Mouse (Mus musculus): ENCODE measurements at regions not wholly inside any gene's neighbourhood (a gene's known extent, or its start where the extent isn't known, plus 50 kb on each side); places are given as distances from the start of the nearest gene placed in this dataset.

DNA sequence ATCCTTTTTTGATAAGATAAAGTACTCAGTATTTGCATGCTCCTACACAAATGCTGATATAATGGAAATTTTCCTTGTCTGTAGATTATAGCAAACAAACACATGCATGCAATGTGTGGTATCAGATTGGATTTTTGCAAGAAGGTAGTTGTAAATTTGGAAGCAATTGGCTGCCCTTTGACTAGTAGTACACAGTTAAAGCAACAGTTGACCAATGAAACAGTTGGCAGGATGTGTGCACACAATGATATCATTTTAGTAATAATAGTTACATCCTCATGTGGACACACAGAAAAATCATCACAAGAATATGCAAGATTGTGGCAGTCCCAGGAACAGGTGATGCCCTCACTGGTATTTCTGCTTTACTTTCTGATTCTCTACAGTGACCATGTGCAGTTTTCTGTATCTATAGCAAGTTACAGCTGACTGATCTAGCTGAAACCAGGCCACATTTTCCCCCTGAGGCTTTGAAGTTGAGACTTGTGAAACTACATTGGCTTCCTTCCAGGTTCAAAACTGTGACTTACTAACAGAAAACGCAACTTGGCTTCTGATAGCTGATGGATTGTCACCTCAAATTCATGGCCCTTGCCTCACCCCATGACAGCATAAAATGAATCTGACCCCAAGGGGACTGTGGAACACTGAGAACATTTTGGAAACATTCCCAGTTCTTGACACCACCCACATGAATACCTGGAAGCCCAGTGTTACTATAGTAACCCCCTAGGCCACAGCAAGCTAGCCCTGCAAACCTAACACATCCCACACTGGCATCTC lies 136.3 kb upstream of the Gm37988 start:
- 12% methylated on average over 1 of the region's 1 CpGs for WGBS
- no peak overlapping the region for H3K4me3 ChIP-seq (ENCODE audit: insufficient read depth, low read depth, low read length)
- DNase-seq = peak; percentile 78
- peak overlapping the region; percentile 50; the same call in 1 of the 2 replicates for H3K27ac ChIP-seq (ENCODE audit: insufficient read depth, low read depth, low read length)
- H3K4me1 ChIP-seq (ENCODE audit: control insufficient read depth, insufficient read depth, low read length) = peaks cover 6% of the 10 kb centered on the region; the same call in 1 of the 2 replicates
- no peaks in the 10 kb centered on the region for H3K27me3 ChIP-seq (replicated peaks; ENCODE audit: control insufficient read depth, insufficient read depth, low read length)
- H3K36me3 ChIP-seq (ENCODE audit: control insufficient read depth, insufficient read depth, low read length) = no peaks in the 10 kb centered on the region
- TF ChIP-seq CTCF (conservative IDR thresholded peaks at IDR 0.05; ENCODE audit: insufficient read depth, insufficient read length, low read depth, low read length) = no peak
- no peak for TF ChIP-seq POLR2A (IDR thresholded peaks at IDR 0.05; ENCODE audit: low read depth, low read length)

GRCm38 (mm10) chr1:4672344-4672743 lies 135.3 kb upstream of the Gm37988 start:
- peaks cover 6% of the 10 kb centered on the region; the same call in 1 of the 2 replicates for H3K4me1 ChIP-seq (ENCODE audit: control insufficient read depth, insufficient read depth, low read length)
- H3K36me3 ChIP-seq (ENCODE audit: control insufficient read depth, insufficient read depth, low read length) = no peaks in the 10 kb centered on the region
- TF ChIP-seq POLR2A (IDR thresholded peaks at IDR 0.05; ENCODE audit: low read depth, low read length) (no peak), CTCF (conservative IDR thresholded peaks at IDR 0.05; ENCODE audit: insufficient read depth, insufficient read length, low read depth, low read length) (no peak)
- DNase-seq = peak; percentile 38
- H3K27me3 ChIP-seq (replicated peaks; ENCODE audit: control insufficient read depth, insufficient read depth, low read length) = no peaks in the 10 kb centered on the region
- WGBS = 23% methylated on average over 4 of the region's 4 CpGs
- peak overlapping the region; percentile 22; the same call in 1 of the 2 replicates for H3K27ac ChIP-seq (ENCODE audit: insufficient read depth, low read depth, low read length)
- no peak overlapping the region for H3K4me3 ChIP-seq (ENCODE audit: insufficient read depth, low read depth, low read length)

DNA sequence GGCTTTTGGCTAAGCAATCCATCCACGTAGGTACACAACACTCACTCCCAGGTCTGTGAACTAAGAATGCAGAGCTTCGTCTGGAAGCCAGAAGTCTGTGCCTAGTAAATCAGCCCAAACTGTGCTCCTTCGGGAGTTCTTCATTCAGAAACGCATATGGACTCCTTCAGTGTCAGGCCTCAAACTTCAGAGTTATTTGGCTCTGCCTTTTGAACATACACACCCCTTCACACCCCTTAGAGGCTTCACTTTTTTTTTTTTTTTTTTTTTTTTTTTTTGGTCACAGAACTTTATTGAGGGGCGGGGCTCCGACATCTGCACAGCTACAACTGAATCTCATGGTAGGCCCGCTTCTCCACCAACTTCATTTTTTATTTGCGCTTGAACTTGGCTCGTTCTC lies 120.1 kb upstream of the Gm37988 start:
- no peak for DNase-seq
- Histone ChIP-seq H3K27me3 (replicated peaks; ENCODE audit: control insufficient read depth, insufficient read depth, low read length) (no peaks in the 10 kb centered on the region), H3K4me3 (ENCODE audit: insufficient read depth, low read depth, low read length) (no peak overlapping the region), H3K27ac (ENCODE audit: insufficient read depth, low read depth, low read length) (no peak overlapping the region), H3K36me3 (ENCODE audit: control insufficient read depth, insufficient read depth, low read length) (no peaks in the 10 kb centered on the region), H3K4me1 (ENCODE audit: control insufficient read depth, insufficient read depth, low read length) (no peaks in the 10 kb centered on the region)
- WGBS = 86% methylated on average over 9 of the region's 9 CpGs
- no peak for TF ChIP-seq POLR2A (IDR thresholded peaks at IDR 0.05; ENCODE audit: low read depth, low read length)
- TF ChIP-seq CTCF (conservative IDR thresholded peaks at IDR 0.05; ENCODE audit: insufficient read depth, insufficient read length, low read depth, low read length) = no peak

- 30% methylated on average over 26 of the region's 26 CpGs for WGBS
- peak; percentile 28 for DNase-seq
- no peaks in the 10 kb centered on the region for H3K27me3 ChIP-seq (replicated peaks; ENCODE audit: control insufficient read depth, insufficient read depth, low read length)
Observed at GRCm38 (mm10) chr1:4689096-4689495, 118.6 kb upstream of the Gm37988 start.

GRCm38 (mm10) chr1:4703316-4703715 lies 104.4 kb upstream of the Gm37988 start:
- H3K4me3 ChIP-seq (ENCODE audit: insufficient read depth, low read depth, low read length) = no peak overlapping the region
- 74% methylated on average over 3 of the region's 3 CpGs for WGBS
- DNase-seq = no peak
- H3K36me3 ChIP-seq (ENCODE audit: control insufficient read depth, insufficient read depth, low read length) = no peaks in the 10 kb centered on the region
- no peaks in the 10 kb centered on the region for H3K27me3 ChIP-seq (replicated peaks; ENCODE audit: control insufficient read depth, insufficient read depth, low read length)
- no peak overlapping the region for H3K27ac ChIP-seq (ENCODE audit: insufficient read depth, low read depth, low read length)
- no peaks in the 10 kb centered on the region for H3K4me1 ChIP-seq (ENCODE audit: control insufficient read depth, insufficient read depth, low read length)
- TF ChIP-seq POLR2A (IDR thresholded peaks at IDR 0.05; ENCODE audit: low read depth, low read length) (no peak), CTCF (conservative IDR thresholded peaks at IDR 0.05; ENCODE audit: insufficient read depth, insufficient read length, low read depth, low read length) (no peak)

More at GRCm38 (mm10) chr1:4689096-4689495, 118.6 kb upstream of the Gm37988 start:
- TF ChIP-seq POLR2A (IDR thresholded peaks at IDR 0.05; ENCODE audit: low read depth, low read length) (no peak), CTCF (conservative IDR thresholded peaks at IDR 0.05; ENCODE audit: insufficient read depth, insufficient read length, low read depth, low read length) (no peak)
- Histone ChIP-seq H3K4me3 (ENCODE audit: insufficient read depth, low read depth, low read length) (no peak overlapping the region), H3K27ac (ENCODE audit: insufficient read depth, low read depth, low read length) (no peak overlapping the region), H3K4me1 (ENCODE audit: control insufficient read depth, insufficient read depth, low read length) (no peaks in the 10 kb centered on the region), H3K36me3 (ENCODE audit: control insufficient read depth, insufficient read depth, low read length) (no peaks in the 10 kb centered on the region)

DNA sequence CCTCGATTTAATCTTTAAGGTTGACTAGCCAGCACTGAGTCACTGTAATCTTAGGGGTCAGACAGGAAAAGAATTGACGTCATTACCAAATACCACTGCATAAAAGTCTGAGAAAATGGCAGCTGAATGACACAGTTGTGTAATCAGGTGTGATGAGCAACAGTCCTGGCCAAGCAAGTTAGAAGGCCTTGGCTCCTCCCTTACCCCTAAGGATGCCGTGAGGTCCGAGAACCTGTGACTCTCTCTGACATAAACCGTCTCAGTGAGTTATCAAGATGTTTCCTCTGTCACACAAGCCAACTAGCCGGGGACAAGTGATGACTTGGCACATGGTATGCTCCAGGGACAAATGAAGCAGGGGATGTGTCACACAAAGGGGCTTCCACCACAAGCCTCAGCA lies 101.5 kb upstream of the Gm37988 start:
- Histone ChIP-seq H3K27me3 (replicated peaks; ENCODE audit: control insufficient read depth, insufficient read depth, low read length) (no peaks in the 10 kb centered on the region), H3K4me3 (ENCODE audit: insufficient read depth, low read depth, low read length) (no peak overlapping the region), H3K4me1 (ENCODE audit: control insufficient read depth, insufficient read depth, low read length) (no peaks in the 10 kb centered on the region), H3K27ac (ENCODE audit: insufficient read depth, low read depth, low read length) (no peak overlapping the region), H3K36me3 (ENCODE audit: control insufficient read depth, insufficient read depth, low read length) (no peaks in the 10 kb centered on the region)
- peak; percentile 8 for DNase-seq
- WGBS = 48% methylated on average over 6 of the region's 6 CpGs
- no peak for TF ChIP-seq POLR2A (IDR thresholded peaks at IDR 0.05; ENCODE audit: low read depth, low read length)
- TF ChIP-seq CTCF (conservative IDR thresholded peaks at IDR 0.05; ENCODE audit: insufficient read depth, insufficient read length, low read depth, low read length) = no peak

DNA sequence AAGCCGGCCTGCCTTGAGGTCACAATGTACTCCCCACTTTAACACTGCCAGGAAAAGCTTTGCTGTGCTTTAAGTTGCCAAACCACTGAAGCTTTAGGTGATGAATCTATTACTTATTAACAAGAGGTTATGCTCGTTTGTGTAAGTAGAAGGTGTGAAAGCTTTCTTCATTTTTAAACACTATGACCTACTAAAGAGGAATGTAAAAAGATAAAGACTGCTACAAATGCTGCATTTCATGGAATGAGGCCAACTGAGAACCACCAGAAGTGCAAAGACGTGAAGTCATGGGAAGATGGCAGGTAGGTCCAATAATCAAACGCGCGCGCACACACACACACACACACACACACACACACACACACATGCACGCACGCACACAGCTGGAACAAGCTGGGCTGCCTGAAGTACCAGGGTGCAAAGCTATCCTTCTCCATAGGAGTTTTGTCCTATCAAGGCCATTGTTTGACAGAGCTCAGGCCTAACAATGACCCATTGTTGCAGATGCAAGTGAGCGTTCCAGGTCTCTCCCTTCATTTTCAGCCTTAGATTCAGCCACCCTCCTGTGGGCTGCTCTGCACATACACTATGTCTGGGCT lies 85.3 kb upstream of the Gm37988 start:
- Histone ChIP-seq H3K36me3 (ENCODE audit: control insufficient read depth, insufficient read depth, low read length) (no peaks in the 10 kb centered on the region), H3K27me3 (replicated peaks; ENCODE audit: control insufficient read depth, insufficient read depth, low read length) (no peaks in the 10 kb centered on the region), H3K27ac (ENCODE audit: insufficient read depth, low read depth, low read length) (no peak overlapping the region), H3K4me1 (ENCODE audit: control insufficient read depth, insufficient read depth, low read length) (no peaks in the 10 kb centered on the region), H3K4me3 (ENCODE audit: insufficient read depth, low read depth, low read length) (no peak overlapping the region)
- no peak for TF ChIP-seq CTCF (conservative IDR thresholded peaks at IDR 0.05; ENCODE audit: insufficient read depth, insufficient read length, low read depth, low read length)
- no peak for DNase-seq
- WGBS = 73% methylated on average over 10 of the region's 10 CpGs

Data from kidney, adult 2 months (tissue).